Mouse (Mus musculus): ENCODE results near the gene Snap25.

Snap25 gene

DNA sequence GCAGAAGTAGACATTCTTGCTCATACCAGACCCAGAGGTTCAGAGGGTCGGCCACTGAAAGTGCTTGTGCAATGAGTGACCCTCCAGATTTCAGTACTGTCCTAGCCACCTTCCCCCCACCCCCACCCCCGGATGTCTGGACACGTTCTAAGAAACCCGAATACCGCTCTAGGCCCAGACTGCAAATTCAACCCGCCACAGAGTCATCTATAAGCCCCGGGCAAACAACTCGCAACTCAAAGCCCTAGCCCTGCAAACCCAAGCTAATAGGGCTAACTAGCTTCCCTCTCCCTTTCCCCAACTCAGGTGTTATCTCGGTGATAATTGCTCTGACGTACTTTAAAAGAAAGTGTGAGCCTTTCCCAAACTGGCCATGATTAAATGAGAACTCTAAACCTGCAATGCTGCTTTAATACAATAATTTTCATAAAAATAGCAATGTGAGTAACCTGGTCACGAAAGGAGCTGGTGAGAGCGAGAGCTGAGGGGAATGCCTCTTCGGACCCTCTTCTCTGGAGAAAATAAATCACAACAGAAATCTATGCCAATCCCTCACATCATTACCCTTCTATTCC is 725 bp upstream of the Snap25 start:
- DNase-seq (ENCODE audit: low read depth, low spot score) = peak; percentile 22

DNA sequence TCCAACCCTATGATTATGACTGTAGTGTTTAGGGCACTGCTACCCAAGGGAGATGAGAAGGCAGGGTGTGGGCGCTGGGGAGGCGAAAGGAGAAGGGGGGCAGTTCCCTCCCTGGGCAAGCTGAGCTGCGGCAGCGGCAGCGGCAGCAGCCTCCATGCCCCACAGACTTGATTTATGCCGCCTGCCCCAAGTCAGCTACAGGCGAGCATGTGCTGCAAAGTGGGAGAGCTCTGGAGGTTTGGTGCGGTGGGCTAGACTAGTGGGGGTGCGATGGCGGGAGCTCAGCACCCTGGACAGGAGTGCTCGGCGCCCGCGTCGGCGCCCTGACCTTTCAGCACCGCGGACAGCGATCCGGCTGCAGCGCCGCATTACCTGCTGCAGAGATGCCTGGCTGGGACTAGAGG is 757 bp downstream of the Snap25 start:
- peak; percentile 91 for DNase-seq (ENCODE audit: low read depth, low spot score)

DNA sequence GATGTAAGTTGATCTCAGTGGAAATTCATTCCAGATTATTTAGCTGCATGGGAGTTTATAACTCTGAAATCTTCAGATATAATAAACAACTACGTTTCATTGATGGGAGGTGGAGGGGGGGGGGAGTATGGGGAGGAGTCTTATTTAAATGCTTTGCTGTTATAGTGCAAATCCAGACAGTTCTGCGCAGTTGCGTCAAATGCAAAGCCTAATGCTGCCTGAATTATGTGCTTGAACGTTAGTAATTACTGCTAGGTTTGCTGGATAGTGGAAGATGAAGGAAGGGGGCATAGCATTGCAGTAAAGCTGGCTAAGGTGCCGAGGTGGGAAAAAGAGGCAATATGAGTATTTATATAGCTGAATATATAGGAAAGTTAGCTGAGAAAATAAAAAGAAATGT is 2.3 kb downstream of the Snap25 start:
- no peak for DNase-seq (ENCODE audit: low read depth, low spot score)

DNA sequence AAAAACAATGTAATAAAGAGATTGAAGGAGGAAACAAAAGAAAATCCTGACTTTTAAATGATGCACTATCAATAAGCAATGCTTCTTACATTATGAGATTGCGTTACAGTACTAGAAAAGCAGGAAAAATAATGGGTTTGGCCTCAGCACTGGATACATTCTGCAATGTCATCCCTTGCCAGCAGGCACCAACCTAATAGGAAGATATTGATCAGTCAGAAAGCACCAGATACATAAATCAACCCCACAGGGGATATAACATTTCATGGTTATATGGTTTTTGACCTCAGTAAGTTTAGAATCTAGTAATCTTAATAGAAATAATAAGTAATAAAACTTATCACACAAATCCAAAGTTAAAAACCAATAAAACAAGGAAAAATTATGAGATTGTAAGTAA is 3.1 kb downstream of the Snap25 start:
- no peak for DNase-seq (ENCODE audit: low read depth, low spot score)

DNA sequence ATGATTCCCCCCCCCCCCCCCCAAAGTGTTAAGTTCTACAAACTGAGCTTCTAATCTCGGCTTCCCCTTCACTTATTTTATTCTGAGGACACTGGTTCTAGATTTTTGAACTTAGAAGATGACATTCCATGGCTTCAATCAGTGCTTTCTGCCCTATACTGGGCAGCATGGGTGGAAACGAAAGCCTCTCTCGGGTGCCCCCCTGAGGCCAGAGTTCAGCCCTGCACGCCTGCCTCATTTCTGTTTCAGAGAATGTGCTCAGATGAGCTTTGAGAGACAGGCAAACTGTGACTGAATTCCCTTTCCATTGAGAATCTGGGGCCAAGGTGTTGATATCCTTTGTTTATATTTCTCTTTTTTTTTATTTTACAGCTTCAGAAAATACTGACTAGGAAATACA is 7.0 kb downstream of the Snap25 start:
- peak; percentile 23 for DNase-seq (ENCODE audit: low read depth, low spot score)

DNA sequence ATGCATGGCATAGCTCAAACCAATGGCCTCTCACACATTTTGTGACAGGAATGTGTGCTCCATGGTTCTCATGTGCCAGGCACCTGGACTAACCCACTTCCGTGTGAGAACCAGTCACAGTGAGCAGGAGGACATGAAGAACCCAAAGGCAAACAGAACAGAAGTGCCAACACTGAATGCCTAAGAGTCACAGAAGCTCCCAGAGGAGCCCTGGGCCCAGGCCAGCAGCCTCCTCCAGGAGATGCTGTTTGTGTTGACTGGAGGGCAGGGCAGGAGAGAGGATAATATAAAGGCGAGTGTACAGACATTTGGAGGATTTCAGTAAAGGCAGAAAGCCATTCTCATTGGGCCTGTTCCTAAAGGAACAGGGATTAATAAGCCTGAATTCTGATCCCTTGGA is 25.0 kb downstream of the Snap25 start:
- DNase-seq (ENCODE audit: low read depth, low spot score) = no peak

DNA sequence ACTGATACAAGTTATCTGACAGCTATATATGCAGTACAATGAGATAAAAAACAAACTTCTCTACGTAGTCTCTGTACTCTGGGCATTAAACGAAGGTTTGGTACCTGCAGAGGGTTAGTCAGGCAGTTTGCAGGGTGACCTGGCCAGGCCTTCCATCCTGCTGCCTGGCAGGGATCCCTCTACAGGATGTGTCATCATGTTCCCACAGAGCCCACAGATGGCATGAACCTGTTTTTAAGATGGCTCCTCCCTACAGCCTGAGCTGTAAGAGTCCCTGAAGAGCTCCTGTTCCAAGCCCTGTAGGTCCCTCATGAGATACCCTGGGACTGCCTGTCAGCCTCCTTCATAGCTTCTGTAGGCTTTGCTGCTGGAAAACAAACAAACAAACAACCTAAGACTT is 29.0 kb downstream of the Snap25 start:
- no peak for DNase-seq (ENCODE audit: low read depth, low spot score)

DNA sequence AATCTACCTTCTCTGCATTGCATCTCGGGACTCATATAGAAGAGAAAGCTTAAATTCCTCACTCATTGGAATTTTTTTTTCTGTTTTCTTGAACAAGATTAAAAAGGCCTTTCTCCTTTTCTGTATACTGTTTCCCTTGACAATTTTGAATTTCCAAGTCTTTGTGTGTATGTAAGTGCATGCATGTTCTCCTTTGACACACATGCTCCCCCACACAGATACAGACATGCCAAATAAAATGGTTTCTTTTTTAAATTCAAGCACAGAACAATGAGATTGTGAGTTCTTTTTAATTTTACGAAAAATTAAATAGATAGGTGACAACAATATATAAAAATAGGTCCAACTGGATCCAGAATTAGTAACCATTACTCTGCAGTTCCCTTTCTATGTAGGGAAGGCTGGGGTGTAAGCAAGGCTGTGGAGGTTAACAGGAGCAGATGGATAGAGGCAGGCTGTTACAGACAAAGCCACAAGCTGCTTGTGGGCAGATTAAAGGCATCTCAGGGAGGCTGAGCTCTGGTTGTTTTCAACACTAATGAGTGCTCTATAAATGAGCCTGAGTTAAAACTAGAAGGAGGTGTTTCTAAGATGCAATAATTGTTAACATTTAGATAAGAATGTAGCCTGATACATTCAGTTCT is 31.6 kb downstream of the Snap25 start:
- DNase-seq (ENCODE audit: low read depth, low spot score) = no peak

DNA sequence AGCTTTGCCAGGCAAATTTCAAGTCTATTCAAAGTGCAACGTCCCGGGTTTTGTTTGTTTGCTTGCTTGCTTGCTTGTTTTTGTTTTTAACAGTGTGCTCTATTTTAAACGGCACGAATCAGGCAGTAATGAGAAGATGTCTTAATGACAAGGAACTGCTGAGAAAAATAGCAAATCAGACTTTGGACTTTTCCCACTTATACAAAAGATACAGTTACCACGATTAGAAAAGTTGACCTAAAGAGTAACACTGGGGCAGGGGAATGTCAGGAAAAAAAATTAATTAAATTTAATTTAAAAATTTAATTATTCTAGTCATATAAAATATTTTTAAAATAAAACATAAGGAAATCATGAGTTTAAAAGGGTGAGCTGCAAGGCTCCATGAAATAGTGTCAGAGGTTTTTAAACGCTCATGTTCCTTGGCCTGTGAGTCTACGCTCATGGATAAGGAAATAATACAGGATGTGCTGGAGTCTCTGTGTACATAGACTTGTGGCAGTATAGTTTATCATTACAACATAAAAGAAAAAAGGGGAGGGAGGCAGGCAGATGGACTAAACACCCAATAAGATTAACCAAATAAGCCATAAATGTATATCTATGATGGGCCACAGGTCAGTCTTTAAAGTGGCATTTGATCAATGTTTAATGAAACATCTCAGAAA is 32.2 kb downstream of the Snap25 start:
- DNase-seq (ENCODE audit: low read depth, low spot score) = no peak

DNA sequence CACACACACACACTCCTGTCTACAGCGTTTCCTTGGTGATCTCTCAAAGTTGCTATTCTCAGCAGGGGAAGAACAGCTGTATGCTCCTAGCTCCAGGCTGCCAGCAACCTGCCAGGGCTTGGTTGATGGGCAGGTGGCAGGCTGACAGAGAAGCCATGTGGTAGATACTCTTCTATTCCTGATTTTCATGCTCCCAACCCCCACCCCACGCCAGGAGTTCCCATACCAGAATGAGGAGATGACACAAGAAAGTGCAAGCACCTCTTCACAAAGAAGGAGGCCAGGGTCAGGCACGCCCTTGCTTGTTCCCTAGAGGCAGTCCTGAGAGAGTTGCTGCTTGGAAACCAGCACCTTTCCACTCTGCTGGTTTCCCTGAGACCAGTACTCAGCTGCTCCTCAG is 40.4 kb downstream of the Snap25 start:
- DNase-seq (ENCODE audit: low read depth, low spot score) = peak; percentile 9

DNA sequence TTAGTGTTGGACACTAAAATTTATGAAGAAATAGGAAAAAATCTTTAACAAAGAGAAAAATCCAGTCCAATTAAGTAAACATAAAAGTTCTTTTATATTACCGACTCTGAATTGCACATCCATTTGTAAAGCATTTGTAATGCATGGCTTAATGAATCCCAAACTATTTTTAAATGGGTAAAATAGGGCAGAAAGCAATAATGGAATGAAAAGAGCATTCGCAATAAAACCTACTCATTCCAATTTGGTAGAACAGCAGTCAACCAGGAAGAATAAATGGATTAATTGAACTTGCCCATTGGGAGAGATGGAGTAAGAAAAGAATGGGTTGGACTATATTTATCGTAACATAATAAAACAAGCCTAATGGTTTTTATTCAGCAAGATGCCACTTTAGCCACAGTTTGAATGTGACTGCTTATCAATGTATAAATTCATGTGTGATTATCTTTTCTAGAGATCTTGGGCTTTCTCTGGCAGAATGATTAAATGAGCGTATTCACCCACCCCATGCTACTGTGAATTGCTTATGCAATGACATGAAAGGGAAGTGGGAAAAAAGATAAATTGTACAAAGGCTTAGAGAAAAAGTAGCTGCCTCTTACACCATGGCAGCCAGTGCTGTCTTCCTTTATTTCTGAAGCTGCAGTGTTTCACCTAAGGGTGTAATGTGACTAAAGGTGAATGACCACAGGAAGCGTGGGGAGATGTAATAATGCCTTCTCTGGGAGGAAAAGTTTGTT is 45.7 kb downstream of the Snap25 start:
- no peak for DNase-seq (ENCODE audit: low read depth, low spot score)

DNA sequence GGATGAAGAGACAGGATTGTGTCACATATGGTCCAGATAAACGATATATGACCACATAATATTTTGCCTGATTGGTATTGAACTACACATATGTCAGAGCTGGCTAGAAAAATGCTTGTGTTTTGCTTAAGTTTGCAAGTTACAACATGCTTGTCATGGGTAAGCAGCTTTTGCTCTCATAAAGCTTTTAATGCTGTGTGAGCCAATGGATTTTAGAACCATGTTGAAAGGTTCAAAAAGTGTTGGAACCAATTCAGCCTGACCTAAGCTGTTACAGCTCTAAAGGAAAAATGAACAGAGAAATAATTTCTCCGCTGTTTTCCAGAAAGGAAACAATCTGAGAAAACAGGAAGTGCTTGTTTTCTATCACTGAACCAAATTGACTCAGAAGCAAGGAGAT is 64.9 kb downstream of the Snap25 start:
- no peak for DNase-seq (ENCODE audit: low read depth, low spot score)

DNA sequence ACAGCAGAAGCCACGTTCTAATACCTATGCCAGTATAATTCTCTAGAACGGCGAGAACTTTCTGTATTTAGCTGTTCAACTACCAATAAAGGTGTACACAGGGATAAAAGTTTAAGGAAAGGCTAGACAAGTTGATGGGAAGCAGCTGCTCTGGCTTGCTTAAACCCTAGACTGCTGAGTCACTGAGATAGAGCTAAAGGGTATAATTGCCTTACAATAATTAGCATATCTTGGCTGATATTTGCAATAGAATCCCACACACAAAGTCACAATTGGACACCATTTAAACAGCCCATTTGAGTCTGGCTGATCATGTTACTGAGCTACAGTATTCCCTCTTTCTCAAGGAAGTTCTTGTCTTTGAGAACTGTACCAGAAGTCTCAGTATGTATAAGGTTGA is 65.4 kb downstream of the Snap25 start:
- no peak for DNase-seq (ENCODE audit: low read depth, low spot score)

DNA sequence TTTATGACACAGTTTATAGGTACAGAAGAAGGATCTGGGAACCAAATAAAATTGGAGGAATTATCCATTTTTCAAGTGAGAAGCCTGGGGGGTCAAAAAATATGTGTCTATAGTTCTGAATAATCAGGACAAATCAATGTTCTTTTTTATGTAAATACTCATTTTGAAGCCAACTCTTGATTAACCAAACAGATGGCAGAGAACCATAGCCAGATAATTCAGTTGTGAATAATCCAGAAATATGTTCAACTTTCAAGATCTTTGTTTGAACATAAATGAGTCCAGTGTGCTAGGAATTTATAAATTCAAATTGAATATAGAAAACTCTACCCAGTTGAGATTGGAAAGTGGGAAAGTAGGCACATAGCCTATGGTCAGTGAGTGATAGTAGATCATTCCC is 67.0 kb downstream of the Snap25 start:
- DNase-seq (ENCODE audit: low read depth, low spot score) = no peak

DNA sequence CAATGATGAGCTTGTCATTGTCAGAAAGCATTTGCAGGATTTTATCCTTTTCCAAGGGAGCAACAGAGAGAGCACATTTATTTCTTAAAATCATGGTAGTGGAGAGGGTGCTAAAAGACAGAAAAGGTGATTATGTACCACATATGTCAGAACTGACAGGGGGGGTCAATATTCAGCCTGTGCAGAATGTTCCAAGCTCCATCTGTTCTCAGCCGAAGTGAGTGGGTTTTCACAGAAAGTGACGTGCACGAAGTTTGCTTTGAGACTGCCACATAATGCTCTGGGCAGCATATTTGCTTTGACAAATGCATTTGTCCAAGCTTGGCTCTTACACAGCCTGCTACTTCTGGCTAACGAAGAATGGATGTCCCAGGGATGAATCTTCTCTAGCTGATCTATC is 71.1 kb downstream of the Snap25 start:
- DNase-seq (ENCODE audit: low read depth, low spot score) = no peak

DNA sequence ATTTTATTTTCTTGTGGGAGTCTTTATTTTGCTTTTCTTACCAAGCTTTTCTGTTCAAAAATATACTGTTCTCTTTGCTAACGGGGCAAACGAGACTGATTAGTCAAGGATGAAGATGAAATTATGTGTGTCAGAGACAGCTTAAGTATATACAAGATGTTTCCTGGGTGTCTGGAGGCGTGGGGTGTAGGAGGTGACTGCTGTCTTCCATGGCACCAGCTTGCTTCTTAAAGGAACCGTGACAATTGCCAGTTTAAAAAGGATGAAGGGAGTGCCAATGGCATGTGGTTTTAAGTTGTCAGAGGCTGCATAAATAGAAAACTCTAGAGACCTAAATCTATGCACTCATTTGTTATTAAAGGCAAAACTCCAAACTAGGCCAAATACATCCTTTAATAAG is 75.1 kb downstream of the Snap25 start:
- DNase-seq (ENCODE audit: low read depth, low spot score) = no peak

DNA sequence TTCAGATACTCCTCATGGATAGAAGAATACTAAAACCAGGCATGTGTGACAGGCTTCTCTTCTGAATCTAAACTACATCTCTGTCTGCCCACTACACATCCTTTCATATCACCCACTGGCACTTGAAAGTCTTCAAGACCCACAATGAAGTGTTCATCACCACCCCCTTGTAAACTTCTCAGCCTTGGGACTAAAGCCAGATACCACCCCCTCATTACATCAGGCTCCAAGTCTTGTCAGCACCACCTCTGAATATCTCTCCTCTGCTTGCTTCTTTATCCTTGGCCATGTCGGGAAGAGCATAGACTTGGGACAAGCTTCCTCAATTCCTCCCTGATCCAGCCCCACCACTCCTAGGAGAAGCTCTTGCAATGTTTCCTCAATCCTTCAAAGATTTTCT is 83.3 kb downstream of the Snap25 start:
- no peak for DNase-seq (ENCODE audit: low read depth, low spot score)

DNA sequence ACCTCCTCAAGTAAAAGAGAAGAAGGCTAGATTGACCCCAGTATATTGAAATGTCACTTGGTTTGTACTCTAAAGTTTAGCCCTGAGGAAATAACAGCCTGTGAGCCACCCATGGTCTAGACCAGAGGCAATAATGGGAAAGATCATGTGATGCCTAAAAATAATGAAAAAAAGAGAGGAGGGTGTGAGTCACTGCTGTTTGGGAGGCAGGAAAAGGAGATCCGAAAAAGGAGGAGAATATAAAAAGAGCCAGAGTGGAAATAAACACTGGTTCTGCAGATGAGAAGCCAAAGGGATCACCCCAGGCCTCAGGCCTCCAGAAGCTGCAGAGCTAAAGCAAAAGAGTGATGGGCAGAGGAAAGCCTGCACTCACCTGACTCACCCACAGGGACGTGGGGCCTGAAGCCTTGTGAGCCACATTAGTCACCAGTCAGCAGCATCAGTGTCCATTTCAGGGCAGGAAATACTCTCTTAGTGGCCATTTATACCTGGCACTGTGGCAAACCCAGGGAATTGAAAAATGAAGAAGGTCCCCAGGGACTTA is 85.7 kb downstream of the Snap25 start:
- no peak for DNase-seq (ENCODE audit: low read depth, low spot score)

DNA sequence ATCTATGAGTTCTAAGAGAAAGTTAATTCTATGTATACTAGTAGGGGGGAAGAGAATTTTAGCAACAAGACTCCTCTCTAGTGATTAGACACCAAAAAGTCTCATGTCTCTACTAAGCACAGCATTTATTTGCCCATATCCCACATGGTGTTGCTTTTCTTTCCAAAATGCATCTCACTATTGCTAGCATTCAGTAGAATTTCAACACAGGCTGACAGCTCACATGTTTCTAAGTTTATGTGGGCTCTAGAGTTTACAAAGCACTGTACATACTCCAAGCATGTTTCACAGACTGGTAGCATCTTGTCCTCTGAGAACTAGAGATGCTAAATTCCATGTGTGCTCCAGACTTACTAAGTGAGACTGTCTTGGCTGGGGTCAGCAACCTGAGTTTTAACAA is 87.8 kb downstream of the Snap25 start:
- DNase-seq (ENCODE audit: low read depth, low spot score) = no peak

DNA sequence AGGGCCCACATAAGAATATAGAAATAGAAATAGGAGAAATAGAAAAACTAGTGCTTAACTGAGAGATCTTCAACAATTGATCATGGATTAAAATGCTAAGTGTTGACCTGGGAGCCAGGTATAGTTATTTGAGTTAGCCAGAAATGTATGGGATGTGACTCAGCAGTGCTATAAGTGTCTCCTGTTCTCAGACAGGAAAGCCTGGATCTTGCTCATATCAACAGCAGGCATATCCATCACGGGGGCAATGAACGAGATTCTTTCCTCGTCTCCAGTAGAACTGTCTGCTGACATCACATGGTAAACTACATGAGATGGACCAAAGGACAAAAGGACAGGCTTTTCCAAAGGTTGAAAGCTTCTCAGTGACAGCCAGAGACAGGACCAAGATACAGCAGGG is 88.8 kb downstream of the Snap25 start:
- no peak for DNase-seq (ENCODE audit: low read depth, low spot score)

DNA sequence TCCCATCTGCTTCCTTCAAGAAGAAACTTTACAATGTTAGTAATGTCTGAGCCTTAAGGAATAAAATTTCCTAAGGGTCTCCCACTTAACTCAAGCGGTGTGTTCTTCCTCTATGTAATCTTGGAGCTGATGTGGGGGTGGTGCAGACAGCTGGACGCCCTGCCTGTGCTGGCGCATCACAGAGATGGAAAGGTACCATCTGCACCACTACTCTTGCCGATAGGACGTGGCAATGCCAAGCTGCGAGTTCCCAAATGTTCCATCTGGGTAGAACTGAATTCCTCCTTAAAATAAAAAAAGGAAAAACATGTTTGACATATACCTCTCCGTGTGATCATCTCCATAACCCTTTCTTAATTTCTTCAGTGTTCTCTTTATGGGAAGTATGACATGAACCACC is 89.9 kb downstream of the Snap25 start:
- no peak for DNase-seq (ENCODE audit: low read depth, low spot score)

DNA sequence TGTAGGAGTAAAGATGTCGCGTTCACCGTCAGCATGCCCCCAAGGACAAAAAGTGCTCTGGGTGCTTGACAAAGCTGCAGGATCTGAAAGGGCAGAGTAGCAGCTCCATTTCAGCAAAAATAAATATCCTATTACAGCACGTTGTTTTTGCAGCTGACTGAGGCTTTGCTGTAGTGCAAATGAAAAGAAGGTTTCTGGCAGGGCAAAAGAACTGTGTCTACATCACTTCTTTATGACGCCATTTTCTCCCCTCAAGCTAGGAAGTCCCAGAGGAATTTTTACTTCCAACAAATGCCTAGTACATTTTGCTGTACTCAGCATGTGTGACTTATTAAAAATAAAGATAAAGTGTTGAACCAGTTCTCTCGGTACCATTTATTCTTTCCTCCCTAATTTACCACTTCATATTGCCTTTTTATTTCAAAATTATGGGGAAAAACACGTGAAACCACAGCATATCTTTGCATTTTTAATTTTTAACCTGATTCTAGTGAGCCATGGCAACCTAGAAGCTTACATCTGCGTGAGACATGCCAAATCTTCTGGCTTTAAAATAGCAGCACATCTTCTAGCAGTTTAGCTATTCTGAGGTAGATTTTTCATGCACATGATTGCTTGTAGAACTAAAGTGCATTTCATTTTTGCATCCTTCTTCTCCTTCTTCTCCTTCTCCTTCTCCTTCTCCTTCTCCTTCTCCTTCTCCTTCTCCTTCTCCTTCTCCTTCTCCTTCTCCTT is 94.9 kb downstream of the Snap25 start:
- DNase-seq (ENCODE audit: low read depth, low spot score) = no peak

All from mesoderm, embryonic 11.5 days (tissue).